Mouse (Mus musculus): ENCODE measurements at regions not wholly inside any gene's neighbourhood (a gene's known extent, or its start where the extent isn't known, plus 50 kb on each side); places are given as distances from the start of the nearest gene placed in this dataset.

DNA sequence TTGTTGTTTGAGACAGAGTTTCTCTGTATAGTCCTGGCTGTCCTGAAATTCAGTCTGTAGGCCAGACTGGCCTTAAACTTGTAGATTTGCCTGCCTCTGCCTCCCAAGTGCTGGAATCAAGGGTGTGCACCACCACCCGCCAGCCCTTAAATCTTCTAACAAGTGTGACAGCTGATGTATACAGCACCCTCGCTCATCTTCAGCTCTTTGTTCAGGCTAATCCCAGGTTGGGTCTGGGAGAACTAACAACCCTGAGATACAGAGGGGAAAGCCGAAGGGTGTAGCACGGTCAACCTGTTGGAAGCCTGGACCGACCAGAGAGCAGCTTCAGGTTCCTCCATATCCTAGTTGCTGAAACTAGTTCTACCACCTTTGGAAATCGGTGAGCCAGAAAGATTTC lies 99.0 kb downstream of the Tmem30b start:
- DNase-seq (ENCODE audit: low read depth, low spot score) = no peak

DNA sequence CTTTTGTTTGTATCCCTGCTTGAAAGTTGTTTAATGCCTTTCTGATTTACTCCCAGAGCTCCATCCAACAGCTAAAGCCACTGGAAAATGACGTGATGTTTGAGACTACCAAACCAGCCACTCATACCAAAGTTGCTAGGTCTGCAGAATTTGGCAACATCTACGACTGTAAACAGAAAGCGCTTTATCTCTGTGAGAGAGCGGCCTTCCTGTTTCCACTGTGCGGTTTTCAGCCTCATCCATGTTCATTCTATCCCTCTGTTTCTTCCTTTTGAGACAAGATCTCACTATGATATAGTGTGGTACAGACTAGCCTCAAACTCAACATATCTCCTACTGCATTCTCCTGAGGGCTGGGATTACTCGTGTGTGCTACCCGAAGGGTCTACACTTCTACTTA lies 100.0 kb downstream of the Tmem30b start:
- no peak for DNase-seq (ENCODE audit: low read depth, low spot score)

DNA sequence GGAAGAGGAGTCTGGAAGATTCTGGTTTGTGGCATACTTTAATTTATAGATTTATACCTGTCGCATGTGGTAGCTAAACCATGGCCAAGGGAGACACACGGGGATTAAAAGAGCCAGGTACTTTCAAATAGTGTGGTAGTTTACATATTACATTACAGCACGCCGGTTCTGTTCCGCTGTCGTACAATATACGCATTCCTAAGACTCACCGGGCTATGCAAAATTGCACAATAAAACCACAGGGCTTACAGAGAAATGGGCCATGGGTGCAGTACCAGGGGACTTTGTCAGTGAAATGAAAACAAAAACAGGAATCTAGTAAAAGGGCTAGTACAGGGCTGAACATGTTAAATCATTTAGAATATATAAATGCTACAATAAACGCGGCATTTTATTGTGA lies 100.6 kb downstream of the Tmem30b start:
- DNase-seq (ENCODE audit: low read depth, low spot score) = no peak

DNA sequence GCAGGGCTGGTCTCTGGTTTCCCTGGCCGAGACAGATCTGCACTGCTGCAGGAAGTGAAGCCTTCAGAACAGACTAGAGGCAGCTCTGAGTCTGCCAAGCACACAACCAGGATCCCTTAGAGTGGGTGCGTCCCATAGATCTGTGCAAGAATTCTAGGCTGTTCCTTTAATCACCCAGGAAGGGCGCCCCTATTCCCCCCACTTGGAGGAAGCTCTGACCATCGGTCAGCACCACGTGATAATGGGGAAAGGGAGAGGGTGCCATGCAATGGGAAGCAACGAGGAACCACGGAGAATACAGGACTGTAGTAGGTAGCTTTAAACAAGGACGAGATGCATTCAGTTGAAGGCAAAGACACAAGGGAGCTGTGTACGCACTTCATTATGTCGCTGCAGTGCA lies 101.1 kb downstream of the Tmem30b start:
- no peak for DNase-seq (ENCODE audit: low read depth, low spot score)

GRCm38 (mm10) chr12:73441326-73441725 lies 104.9 kb downstream of the Tmem30b start:
- no peak for DNase-seq (ENCODE audit: low read depth, low spot score)

DNA sequence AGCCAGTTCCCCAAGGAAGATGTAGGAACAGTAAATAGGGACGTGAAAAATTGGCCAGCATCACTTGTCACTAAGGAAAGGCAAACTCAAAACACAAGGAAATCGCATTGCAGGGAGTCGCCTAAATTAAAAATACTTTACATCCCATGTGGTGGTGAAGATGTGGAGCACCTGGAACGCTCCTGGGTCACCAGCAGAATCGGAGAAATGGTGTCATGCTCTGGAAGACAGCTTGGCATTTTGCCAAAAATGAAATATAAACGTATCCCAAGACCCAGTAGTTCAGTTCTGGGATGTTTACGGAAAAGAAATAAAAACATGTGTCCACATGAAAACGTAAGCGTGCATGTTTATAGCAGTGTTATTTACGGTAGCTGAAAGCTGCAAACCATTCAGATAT lies 111.5 kb downstream of the Tmem30b start:
- no peak for DNase-seq (ENCODE audit: low read depth, low spot score)

GRCm38 (mm10) chr12:73432546-73432945 lies 113.6 kb downstream of the Tmem30b start:
- DNase-seq (ENCODE audit: low read depth, low spot score) = no peak

- DNase-seq (ENCODE audit: low read depth, low spot score) = peak; percentile 22
These were observed 118.0 kb downstream of the Tmem30b start for GRCm38 (mm10) chr12:73428171-73428570.

DNA sequence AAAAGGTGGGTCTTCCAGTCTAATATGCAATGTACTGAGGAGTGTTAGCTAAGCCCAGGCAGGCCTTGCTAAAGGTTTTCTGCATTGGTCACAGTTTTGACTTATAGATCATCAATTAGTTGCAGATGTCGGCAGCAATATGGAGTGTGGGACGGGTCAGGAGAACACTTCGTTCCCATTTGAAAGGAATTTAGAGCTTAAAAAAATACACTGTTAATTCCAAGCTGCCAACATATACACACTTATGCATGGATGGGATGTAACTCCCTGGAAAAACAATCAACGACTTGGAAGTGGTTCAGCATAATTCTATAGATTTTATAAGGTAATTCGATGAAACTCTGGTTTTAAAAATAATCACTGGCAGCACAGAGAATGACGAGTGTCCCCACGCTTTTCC lies 121.4 kb downstream of the Tmem30b start:
- no peak for DNase-seq (ENCODE audit: low read depth, low spot score)

- DNase-seq (ENCODE audit: low read depth, low spot score) = no peak
These were observed 129.1 kb downstream of the Tmem30b start for GRCm38 (mm10) chr12:73417101-73417500.

DNA sequence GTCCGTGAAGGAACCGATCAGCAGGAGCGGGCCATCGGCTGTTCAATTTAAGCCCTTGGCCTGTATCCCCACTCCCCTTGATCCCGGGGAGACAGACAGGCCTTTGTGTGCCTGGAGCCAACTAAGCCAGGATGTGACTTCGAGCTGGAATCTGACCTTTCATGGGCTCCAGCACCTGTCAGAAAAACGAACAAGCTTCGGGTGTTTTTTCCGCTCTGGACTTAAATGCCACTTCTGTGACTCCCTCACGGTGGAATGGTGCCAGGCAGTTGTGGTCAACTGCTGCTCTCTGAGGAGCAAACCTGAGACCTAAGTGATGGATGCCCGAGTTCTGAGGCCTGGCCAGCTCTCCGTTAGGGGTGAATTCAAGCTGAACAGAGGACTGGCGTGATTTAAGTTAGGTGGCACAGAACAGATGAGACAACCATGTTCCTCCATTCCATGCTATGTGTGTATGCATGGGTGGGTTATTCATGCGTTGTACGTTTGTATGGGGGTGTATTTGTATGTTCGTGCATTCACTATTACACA lies 129.8 kb downstream of the Tmem30b start:
- no peak for DNase-seq (ENCODE audit: low read depth, low spot score)

DNA sequence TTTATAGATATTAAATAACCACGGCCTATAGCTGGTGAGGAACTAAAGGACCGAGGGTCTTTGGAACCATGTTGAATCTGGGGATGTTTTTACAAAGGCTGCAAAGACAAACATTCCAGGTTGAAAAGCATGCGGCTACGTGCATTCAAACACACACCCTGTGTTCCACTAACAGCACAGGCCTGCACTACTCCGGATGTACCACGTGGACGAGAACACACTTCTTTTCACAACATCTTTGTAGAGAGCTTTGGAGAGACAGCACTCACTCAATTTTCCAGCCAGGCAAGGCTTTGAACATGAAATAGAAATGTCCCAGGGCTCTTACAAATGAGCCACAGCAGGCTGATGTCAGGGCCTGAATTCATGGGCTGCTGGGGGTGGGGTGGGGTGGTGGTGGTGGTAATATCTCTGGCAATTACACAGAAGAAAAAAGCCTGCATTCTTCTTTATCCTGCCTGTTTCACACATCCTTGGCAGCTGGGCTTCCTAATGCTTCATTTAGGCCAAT lies 129.3 kb downstream of the Slc38a6 start:
- no peak for DNase-seq (ENCODE audit: low read depth, low spot score)

DNA sequence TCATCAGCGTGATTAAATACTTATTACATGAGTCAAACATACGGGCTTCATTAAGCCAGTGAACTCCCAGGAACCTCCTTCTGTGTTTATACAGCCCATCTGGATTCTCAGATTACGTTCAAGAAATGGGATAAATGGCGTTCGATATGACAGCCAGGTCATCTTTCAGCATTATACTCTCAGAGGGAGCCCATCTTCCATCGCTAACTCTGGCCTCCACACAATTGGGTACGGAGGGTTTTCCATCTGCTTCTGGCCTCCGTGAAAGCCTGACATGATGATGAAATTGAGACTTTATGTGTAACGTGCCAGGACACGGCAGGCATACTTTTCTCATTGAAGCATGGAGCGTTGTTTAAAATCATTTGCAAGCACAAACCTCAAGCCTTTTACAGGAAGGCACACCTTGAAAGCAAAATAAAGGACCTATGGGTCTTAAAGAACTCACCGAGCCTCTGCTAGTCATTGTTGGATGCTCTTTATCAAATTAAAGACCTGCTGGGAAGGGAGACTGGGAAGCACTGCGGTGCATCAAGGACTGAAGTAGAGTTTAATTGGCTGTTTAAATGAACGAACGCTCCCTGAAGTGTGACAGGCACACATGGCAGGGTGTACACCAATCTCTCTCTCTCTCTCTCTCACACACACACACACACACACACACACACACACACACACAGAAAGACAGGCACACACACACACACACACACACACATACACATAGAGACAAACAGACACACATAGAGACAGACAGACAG lies 127.0 kb downstream of the Slc38a6 start:
- no peak for DNase-seq (ENCODE audit: low read depth, low spot score)

DNA sequence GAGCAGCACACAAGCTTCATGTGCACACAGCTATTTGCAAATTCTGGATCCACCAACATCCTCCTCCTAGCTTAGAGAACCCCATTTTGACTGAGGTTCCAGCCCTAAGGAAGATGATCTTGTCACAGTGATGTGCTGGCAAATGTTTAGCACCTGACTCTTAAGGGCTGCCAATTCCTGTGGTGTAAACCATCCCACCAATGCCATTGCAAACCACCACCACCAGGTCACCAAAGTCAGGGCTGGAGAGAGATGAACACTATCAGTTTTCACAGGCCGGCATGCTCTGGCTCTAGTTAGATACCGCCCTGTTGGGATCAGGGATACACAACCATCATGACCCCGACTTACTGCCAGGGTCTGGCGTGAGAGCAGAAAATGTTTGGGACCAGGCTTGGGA lies 125.9 kb downstream of the Slc38a6 start:
- DNase-seq (ENCODE audit: low read depth, low spot score) = no peak

- DNase-seq (ENCODE audit: low read depth, low spot score) = no peak
These were observed 124.3 kb downstream of the Slc38a6 start for GRCm38 (mm10) chr12:73410924-73411323.

- no peak for DNase-seq (ENCODE audit: low read depth, low spot score)
These were observed 123.0 kb downstream of the Slc38a6 start for GRCm38 (mm10) chr12:73409481-73410085.

DNA sequence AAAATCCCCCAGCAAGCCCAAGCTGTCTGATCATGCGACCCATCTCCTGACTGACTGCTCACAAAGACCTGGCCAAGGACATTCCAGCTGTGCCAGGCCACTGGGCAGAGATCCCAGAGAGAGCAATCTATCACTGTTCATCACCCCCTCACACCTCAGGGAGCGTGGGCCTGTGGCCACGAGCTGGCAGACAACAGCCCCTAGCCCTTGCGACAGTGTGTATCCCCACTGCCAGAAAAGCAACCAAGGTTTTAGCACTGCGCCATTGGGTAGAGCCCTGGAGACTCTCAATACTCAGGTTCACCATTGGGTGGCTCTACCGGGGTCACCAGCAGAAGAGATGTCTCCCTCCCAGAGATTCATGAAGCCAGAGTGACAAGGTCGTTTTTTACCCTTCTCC lies 122.0 kb downstream of the Slc38a6 start:
- no peak for DNase-seq (ENCODE audit: low read depth, low spot score)

- no peak for DNase-seq (ENCODE audit: low read depth, low spot score)
These were observed 121.6 kb downstream of the Slc38a6 start for GRCm38 (mm10) chr12:73408165-73408564.

GRCm38 (mm10) chr12:73406556-73407087 lies 120.0 kb downstream of the Slc38a6 start:
- no peak for DNase-seq (ENCODE audit: low read depth, low spot score)

- DNase-seq (ENCODE audit: low read depth, low spot score) = no peak
These were observed 119.0 kb downstream of the Slc38a6 start for GRCm38 (mm10) chr12:73405583-73405982.

- DNase-seq (ENCODE audit: low read depth, low spot score) = no peak
These were observed 118.5 kb downstream of the Slc38a6 start for GRCm38 (mm10) chr12:73405106-73405505.

- DNase-seq (ENCODE audit: low read depth, low spot score) = no peak
These were observed 117.4 kb downstream of the Slc38a6 start for GRCm38 (mm10) chr12:73403906-73404474.

Data from ES-CJ7 (cell line).